Mouse (Mus musculus): ENCODE data around the gene Nop53. TPM values are rescaled to one million over a fixed set of nuclear protein-coding genes. Genes with fewer than 3 reads are reported as not detected.
A peak's percentile ranks its signal among the peaks of the same experiment; 100 is the strongest.
"Not testable (repeated sequence)": the region's sequence is repeated elsewhere in the genome, so short reads cannot be mapped to it uniquely, and the experiment has no call there.

Nop53 gene
- polyA plus RNA-seq, 1 experiment from 2014 or later = 169 TPM

DNA sequence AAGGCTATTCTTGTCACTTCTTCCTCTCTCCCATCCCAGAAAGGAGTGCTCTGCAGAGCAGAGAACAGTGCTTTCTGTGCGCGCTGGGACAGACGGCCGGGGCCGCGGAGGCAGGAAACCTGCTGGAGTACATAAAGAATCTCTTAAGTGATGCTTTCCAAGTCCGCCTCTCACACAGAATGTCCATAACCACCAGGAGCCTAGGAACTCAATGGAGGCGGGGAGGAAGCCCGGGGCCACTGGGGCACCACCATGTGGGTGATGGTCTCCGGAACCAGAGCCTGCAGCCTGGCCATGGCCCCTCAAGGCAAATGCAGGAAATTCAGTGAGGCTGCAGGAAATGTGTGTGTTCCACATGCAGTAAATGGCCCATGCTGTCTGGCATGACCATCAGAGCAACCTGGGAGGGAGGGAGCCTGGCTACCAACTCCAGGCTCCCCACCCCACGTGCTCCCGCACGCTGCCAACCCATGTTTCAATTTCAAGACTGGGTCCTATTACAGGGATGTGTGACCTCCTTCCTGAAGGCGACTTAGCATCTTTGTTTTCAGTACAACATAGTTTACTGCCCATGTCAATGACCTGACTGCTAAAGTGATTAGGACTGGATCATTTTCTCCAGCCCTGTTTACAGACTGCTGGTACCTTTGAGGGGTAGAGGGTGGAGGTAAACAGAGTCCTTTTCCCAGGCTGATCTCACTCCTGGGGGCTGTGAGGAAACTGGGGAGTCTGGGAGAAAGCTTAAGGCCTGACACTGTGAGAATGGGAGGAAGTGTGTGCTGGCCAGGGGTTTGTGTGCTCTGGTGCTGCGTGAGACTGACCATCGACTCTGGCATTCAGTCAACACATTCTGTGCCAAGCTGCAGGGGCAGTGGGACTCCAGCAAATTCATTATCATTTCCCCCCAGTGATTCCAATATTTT lies 12.2 kb downstream of the Nop53 start:
- Histone ChIP-seq H3K27me3 (no peaks in the 10 kb centered on the region), H3K4me3 (replicated peaks) (no peak overlapping the region), H3K9me3 (no peaks in the 10 kb centered on the region), H3K4me2 (no peak overlapping the region), H3K27ac (no peak overlapping the region), H3K36me3 (replicated peaks) (peaks cover 37% of the 10 kb centered on the region), H3K4me1 (no peaks in the 10 kb centered on the region), H3K9ac (no peak overlapping the region)
- WGBS = 68% methylated on average over 16 of the region's 16 CpGs
- no peak for ATAC-seq (ENCODE audit: low FRiP score)

DNA sequence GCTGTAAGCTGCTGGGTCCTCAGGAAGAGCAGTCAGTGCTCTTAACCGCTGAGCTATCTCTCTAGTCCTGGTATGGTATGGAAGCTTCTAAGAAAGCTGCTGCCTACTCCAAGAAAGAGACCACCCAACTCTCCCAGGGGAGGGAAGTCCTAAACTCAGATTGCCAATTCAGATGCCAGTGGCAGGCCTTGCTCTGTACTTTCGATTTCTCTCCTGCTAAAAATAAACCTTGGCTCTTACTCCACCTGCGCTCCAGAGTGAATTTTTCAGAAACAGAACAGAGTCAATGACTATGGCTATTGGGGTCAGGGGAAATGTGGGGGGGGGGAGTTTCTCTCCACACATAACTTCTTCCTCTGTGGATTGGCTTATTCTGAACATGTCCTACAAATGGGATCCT lies 14.2 kb downstream of the Nop53 start:
- no peaks in the 10 kb centered on the region for H3K27me3 ChIP-seq
- no peak overlapping the region for H3K4me3 ChIP-seq (replicated peaks)
- no peaks in the 10 kb centered on the region for H3K4me1 ChIP-seq
- H3K9ac ChIP-seq = no peak overlapping the region
- no peak for ATAC-seq (ENCODE audit: low FRiP score)
- peaks cover 16% of the 10 kb centered on the region for H3K36me3 ChIP-seq (replicated peaks)
- no peak overlapping the region for H3K27ac ChIP-seq
- 81% methylated on average over 3 of the region's 3 CpGs for WGBS
- H3K9me3 ChIP-seq = no peaks in the 10 kb centered on the region
- H3K4me2 ChIP-seq = no peak overlapping the region

DNA sequence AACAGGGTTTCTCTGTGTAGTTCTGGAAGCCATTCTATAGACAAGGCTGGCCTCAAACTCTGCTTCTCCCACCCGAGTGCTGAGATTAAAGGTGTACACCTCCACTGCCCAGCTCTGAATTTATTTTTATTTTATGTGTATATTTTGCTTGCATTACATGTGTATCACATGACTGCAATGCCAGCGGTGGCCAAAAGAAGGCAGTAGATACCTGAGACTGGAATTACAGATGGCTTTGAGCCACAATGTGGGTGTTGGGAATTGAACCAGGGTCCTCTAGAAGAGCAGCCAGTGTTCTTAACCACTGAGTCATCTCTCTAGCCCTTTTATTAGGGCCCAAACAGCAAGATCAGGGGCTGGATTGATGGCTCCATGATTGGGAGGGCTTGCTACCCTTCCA lies 15.3 kb downstream of the Nop53 start:
- ATAC-seq (ENCODE audit: low FRiP score) = no peak
- no peaks in the 10 kb centered on the region for H3K9me3 ChIP-seq
- peaks cover 7% of the 10 kb centered on the region for H3K36me3 ChIP-seq (replicated peaks)

DNA sequence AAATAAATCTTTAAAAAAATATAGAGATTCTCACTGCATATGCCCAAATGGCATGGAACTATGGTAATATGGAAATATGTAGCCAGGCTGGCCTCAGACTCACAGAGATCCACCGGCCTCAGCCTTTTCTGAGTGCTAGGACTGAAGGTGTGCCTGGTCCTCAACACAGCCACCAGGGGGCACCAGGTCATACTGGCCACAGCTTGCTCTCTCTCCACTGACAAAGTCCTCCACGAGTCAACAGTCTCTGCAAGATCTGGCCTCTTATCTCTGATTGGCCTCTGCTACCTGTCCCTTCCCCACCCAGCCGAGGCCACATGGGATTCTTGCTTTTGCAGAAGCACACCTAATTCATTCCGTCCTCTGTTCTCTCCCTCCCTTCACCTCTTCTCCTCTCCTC lies 16.0 kb downstream of the Nop53 start:
- ATAC-seq (ENCODE audit: low FRiP score) = 0 out of 2 replicates have a peak, but pooled peaks have one; percentile 11
- 0 out of 2 replicates have a peak, but pooled peaks cover under 1% of the 10 kb centered on the region for H3K36me3 ChIP-seq (replicated peaks)
- WGBS = 40% methylated on average over 4 of the region's 4 CpGs

More for the DNA sequence above, 15.3 kb downstream of the Nop53 start:
- Histone ChIP-seq H3K27ac (no peak overlapping the region), H3K9ac (no peak overlapping the region), H3K27me3 (no peaks in the 10 kb centered on the region), H3K4me3 (replicated peaks) (no peak overlapping the region), H3K4me2 (no peak overlapping the region), H3K4me1 (no peaks in the 10 kb centered on the region)
- 72% methylated on average over 2 of the region's 2 CpGs for WGBS

DNA sequence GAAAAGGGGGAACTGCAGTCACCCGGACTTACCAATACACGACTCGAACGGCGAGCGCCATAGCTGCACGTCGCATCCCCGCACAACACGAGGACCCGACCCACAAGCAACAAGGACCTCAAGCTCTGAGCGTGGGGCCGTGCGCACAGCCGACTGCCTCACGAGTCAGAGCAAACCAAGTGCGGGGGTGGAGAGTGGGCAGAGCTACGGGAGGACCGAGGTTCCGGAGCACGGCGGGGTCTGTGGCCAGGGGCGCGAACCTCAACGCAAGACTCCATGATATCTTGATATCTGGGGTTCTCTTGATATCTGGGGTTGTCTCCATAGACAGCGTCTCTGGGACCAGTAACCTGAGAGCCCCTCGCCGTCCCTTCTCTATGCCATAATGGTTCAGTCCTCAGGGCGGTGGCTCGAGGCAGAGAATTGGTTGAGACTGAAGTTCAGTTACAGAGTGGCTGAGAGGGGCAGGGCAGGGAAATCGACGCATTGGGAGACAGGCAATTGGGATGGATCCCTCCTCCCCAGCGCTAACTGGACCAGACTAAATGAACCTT lies 23.6 kb downstream of the Nop53 start, which contains the start of gene Selenow:
Gene Selenow (minus strand): TSS at position 183 of the 554 bp plus-strand sequence.
- no peaks in the 10 kb centered on the region for H3K9me3 ChIP-seq
- peak within 1 kb of the TSS; percentile 81 for H3K4me2 ChIP-seq
- peaks cover 29% of the 10 kb centered on the region for H3K36me3 ChIP-seq (replicated peaks)
- peak within 1 kb of the TSS; percentile 72 for H3K4me3 ChIP-seq (replicated peaks)
- peak; percentile 96 for ATAC-seq (ENCODE audit: low FRiP score)
- H3K27ac ChIP-seq = peak within 1 kb of the TSS; percentile 75
- peak within 1 kb of the TSS; percentile 76 for H3K9ac ChIP-seq
- peaks cover 9% of the 10 kb centered on the region; the same call in 1 of the 2 replicates for H3K27me3 ChIP-seq
- H3K4me1 ChIP-seq = peaks cover 22% of the 10 kb centered on the region
- WGBS = under 1% methylated on average over 33 of the region's 33 CpGs

More for the DNA sequence above, 16.0 kb downstream of the Nop53 start:
- H3K4me2 ChIP-seq = no peak overlapping the region
- H3K4me1 ChIP-seq = no peaks in the 10 kb centered on the region
- H3K27me3 ChIP-seq = no peaks in the 10 kb centered on the region
- no peak overlapping the region for H3K4me3 ChIP-seq (replicated peaks)
- no peak overlapping the region for H3K27ac ChIP-seq
- H3K9ac ChIP-seq = no peak overlapping the region
- no peaks in the 10 kb centered on the region for H3K9me3 ChIP-seq

DNA sequence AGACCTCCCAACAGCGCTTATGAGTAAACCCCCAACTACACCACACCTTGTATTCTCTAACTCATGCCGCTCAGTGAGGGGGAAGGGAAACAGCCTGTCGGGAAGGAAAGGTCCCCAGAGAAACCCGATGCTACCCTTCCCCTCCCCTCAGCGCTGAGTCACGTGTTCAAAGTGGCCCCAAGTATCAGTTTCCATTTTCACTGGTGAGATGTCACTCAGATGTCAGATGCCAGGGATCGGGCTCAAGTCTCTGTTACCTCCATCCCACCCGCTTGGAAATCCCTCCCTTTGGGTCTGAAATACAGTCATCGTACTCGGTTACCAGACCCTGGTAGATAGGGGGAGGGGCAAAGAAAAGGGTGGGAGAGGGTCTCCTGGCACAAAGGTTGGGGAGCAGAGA lies 24.1 kb downstream of the Nop53 start:
- peak overlapping the region; percentile 76 for H3K9ac ChIP-seq
- peaks cover 34% of the 10 kb centered on the region for H3K36me3 ChIP-seq (replicated peaks)
- H3K4me3 ChIP-seq (replicated peaks) = peak overlapping the region; percentile 72
- peak overlapping the region; percentile 81 for H3K4me2 ChIP-seq
- peaks cover 9% of the 10 kb centered on the region; the same call in 1 of the 2 replicates for H3K27me3 ChIP-seq
- H3K27ac ChIP-seq = peak overlapping the region; percentile 75
- H3K4me1 ChIP-seq = peaks cover 22% of the 10 kb centered on the region
- WGBS = 3% methylated on average over 10 of the region's 10 CpGs
- no peaks in the 10 kb centered on the region for H3K9me3 ChIP-seq
- peak; percentile 68 for ATAC-seq (ENCODE audit: low FRiP score)

DNA sequence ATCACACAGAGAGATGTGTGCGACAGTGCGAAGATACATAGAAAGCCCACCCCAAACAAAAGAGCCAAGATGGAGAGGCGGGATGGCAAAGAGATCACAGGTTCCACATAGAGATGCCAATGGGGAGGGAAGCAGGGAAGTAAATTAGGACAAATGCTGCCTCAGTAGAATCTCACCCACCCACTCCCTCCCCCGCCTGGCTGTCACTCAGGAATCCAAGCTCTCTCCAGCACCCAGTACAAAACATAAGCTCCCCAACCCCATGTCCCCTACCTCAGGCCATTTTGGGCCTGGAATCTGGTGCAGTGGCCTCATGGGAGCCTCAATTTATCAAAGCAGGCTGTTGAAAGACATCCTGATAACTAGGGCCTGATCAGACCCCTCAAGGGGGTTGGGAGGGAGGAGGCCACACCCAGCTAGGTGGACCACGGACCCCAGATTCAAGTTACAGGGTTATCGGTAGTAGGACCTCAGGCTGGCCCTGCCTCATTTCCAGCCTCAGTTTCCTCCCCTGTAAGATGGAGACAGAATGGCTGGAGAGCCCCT lies 25.2 kb downstream of the Nop53 start:
- H3K36me3 ChIP-seq (replicated peaks) = peaks cover 42% of the 10 kb centered on the region
- no peak for ATAC-seq (ENCODE audit: low FRiP score)
- H3K4me1 ChIP-seq = peaks cover 22% of the 10 kb centered on the region
- peak overlapping the region; percentile 72 for H3K4me3 ChIP-seq (replicated peaks)
- H3K27me3 ChIP-seq = peaks cover 9% of the 10 kb centered on the region; the same call in 1 of the 2 replicates
- peak overlapping the region; percentile 76 for H3K9ac ChIP-seq
- WGBS = 88% methylated on average over 6 of the region's 6 CpGs
- H3K27ac ChIP-seq = no peak overlapping the region
- no peaks in the 10 kb centered on the region for H3K9me3 ChIP-seq
- peak overlapping the region; percentile 81 for H3K4me2 ChIP-seq

DNA sequence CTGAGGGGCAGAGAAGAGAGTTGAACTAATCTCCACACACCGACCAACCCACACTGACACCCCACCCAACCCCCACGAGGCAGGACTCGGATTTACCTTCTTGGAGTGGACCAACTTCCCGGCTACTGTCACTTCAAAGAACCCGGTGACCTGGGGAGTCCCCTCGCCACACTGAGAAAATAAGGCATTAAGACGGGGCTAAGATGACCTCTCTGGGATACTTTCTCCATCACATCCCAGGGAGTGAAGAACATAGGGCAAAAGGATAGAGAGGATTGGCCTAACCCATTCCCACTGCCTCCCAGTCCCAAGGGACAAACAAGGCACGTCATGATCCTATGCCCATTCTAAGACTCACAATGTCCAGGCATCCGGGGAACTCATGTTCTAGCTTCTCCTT lies 25.9 kb downstream of the Nop53 start:
- no peak for ATAC-seq (ENCODE audit: low FRiP score)
- peaks cover 22% of the 10 kb centered on the region for H3K4me1 ChIP-seq
- H3K36me3 ChIP-seq (replicated peaks) = peaks cover 42% of the 10 kb centered on the region
- 0 out of 2 replicates have a peak overlapping the region, but pooled peaks have one; percentile 76 for H3K9ac ChIP-seq
- no peak overlapping the region for H3K27ac ChIP-seq
- peak overlapping the region; percentile 72; the same call in 1 of the 2 replicates for H3K4me3 ChIP-seq (replicated peaks)
- peaks cover 9% of the 10 kb centered on the region; the same call in 1 of the 2 replicates for H3K27me3 ChIP-seq
- H3K4me2 ChIP-seq = peak overlapping the region; percentile 81
- H3K9me3 ChIP-seq = no peaks in the 10 kb centered on the region
- WGBS = 95% methylated on average over 9 of the region's 9 CpGs

DNA sequence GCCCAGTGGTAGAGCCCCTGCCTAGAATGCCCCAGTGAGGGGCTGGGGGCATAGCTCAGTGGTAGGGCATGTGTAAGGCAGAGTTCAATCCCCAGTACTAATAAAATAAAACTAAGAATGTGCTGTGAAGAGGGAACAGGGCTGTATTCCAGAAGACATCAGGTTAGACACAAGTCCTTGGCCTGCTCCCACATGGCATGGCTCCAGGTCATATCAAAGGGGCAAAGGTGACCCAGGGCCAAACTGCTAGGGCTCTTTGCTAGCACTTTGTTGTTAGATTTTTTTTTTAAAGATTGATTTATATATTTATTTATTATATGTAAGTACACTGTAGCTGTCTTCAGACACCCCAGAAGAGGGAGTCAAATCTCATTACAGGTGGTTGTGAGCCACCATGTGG lies 27.5 kb downstream of the Nop53 start:
- Histone ChIP-seq H3K4me2 (no peak overlapping the region), H3K27me3 (no peaks in the 10 kb centered on the region), H3K9me3 (no peaks in the 10 kb centered on the region), H3K27ac (no peak overlapping the region), H3K4me3 (replicated peaks) (no peak overlapping the region), H3K4me1 (peaks cover 22% of the 10 kb centered on the region), H3K36me3 (replicated peaks) (peaks cover 42% of the 10 kb centered on the region), H3K9ac (no peak overlapping the region)
- ATAC-seq (ENCODE audit: low FRiP score) = no peak

DNA sequence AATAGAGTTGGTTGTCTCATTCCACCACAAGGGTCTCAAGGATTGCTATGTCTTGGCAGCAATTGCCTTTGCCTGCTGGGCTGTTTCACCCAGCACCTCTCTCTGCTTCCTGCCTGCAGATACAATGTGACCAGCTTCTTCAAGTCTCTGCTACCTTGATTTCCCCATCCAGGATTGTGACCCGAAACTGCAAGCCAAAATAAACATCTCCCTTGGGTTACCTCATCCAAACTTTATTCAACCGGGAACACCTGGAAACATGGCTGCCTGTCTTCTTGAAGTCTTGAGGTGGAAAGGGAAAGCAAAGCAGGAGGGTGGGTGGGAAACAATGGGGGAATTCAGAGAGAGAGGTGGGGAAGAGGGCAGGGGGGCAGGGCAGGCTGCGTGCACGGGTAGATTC lies 28.9 kb downstream of the Nop53 start:
- 82% methylated on average over 4 of the region's 4 CpGs for WGBS
- no peak overlapping the region for H3K4me2 ChIP-seq

DNA sequence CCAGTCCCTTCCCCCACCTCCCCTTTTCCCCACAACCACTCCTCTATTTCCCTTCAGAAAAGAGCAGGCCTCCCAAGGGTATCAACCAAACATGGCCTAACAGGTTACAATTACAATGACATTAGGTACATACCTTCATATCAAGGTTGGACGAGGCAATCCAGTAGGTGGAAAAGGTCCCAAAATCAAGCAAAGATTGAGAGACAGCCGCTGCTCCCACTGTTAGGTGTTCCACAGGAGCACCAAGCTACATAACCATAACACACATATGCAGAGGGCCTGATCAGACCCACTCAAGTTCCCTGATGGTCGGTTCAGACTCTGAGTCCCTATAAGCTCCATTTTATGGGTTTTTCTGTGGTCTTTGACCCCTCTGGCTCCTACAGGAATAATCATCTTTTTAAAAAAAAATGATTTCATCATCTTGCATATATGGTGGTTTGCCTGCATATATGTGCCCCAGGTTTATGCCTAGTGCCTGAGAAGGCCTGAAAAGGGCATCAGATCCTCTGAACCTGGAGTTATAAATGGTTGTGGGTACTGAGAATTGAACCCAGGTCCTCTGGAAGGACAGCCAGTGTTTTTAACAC lies 29.6 kb downstream of the Nop53 start:
- 87% methylated on average over 3 of the region's 3 CpGs for WGBS
- Histone ChIP-seq H3K9me3 (no peaks in the 10 kb centered on the region), H3K4me2 (no peak overlapping the region), H3K36me3 (replicated peaks) (peaks cover 42% of the 10 kb centered on the region), H3K27me3 (no peaks in the 10 kb centered on the region), H3K27ac (no peak overlapping the region), H3K4me1 (peaks cover 15% of the 10 kb centered on the region), H3K4me3 (replicated peaks) (no peak overlapping the region), H3K9ac (no peak overlapping the region)
- no peak for ATAC-seq (ENCODE audit: low FRiP score)

More for the DNA sequence above, 28.9 kb downstream of the Nop53 start:
- Histone ChIP-seq H3K36me3 (replicated peaks) (peaks cover 42% of the 10 kb centered on the region), H3K9ac (no peak overlapping the region), H3K27me3 (no peaks in the 10 kb centered on the region), H3K27ac (no peak overlapping the region), H3K4me3 (replicated peaks) (no peak overlapping the region), H3K9me3 (no peaks in the 10 kb centered on the region), H3K4me1 (peaks cover 17% of the 10 kb centered on the region)
- no peak for ATAC-seq (ENCODE audit: low FRiP score)

DNA sequence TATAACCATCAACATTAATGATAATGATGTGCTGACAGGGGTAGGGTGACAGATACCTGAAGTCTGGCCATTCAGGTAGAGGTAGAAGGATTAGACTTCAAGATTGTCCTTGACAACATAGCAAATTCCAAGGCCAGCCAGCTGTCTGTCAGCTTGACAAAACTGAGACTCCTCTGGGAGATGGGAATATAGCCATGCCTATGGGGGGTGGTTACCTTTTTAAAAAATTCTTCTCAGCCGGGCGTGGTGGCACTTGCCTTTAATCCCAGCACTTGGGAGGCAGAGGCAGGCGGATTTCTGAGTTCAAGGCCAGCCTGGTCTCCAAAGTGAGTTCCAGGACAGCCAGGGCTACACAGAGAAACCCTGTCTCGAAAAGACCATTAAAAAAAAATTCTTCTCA lies 30.2 kb downstream of the Nop53 start:
- 91% methylated on average over 4 of the region's 4 CpGs for WGBS
- not testable (repeated sequence) for H3K4me3 ChIP-seq (replicated peaks); H3K9ac ChIP-seq; ATAC-seq (ENCODE audit: low FRiP score); H3K9me3 ChIP-seq; H3K27ac ChIP-seq; H3K4me1 ChIP-seq; H3K4me2 ChIP-seq; H3K27me3 ChIP-seq
- peaks cover 42% of the 10 kb centered on the region for H3K36me3 ChIP-seq (replicated peaks)
